Mouse (Mus musculus) spleen, adult 2 months (tissue): ENCODE measurements around the gene Hcfc1r1.

Experiments used
- CTCF ChIP-seq: fragments of 200-500 bp; IDR thresholded peaks from 2 replicates; pipeline ENCODE4 v1.5.1; 2011; ENCODE audit warnings: mild to moderate bottlenecking, inconsistent platforms; ENCODE audit not compliant: insufficient read depth, insufficient read length, insufficient replicate concordance; ENCODE audit errors: extremely low read depth
- POLR2A ChIP-seq: fragments of 200-500 bp; IDR thresholded peaks from 2 replicates; pipeline ENCODE4 v1.6.1; 2011; ENCODE audit warnings: low read depth, low read length, inconsistent platforms

DNA sequence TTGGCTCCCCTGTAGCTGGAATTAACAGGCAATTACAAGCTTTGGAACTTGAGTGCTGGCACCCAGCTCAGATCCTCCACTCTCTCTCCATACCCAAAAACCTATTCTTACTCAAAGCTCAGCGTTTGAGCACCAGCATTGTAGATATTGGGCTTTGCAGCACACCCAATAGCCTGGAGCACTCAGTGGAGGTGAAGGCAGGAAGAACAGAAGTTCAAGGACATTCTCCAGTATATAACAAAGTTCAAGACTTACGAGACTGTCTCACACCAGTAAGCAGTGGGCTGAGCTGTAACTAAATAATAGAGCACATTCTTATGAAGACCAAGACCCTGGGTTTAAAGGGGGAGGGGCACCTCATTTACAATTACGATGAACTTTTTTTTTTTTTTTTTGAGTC lies 635 bp upstream of the Hcfc1r1 start:
- no peak for TF ChIP-seq CTCF
- no peak for TF ChIP-seq POLR2A
